Mouse (Mus musculus) heart, adult 2 months (tissue): ENCODE data around the gene Tmem97.

ENCODE experiments used
- EP300 ChIP-seq: fragments of 200-500 bp; IDR thresholded peaks from 2 replicates; pipeline ENCODE4 v1.6.1; 2011; ENCODE audit warnings: low read depth, low read length, control low read depth; ENCODE audit not compliant: insufficient read depth
- POLR2A ChIP-seq: fragments of 200-500 bp; IDR thresholded peaks from 2 replicates; pipeline ENCODE4 v1.6.1; 2011; ENCODE audit warnings: mild to moderate bottlenecking, low read depth, low read length, control low read depth; ENCODE audit not compliant: insufficient read depth

DNA sequence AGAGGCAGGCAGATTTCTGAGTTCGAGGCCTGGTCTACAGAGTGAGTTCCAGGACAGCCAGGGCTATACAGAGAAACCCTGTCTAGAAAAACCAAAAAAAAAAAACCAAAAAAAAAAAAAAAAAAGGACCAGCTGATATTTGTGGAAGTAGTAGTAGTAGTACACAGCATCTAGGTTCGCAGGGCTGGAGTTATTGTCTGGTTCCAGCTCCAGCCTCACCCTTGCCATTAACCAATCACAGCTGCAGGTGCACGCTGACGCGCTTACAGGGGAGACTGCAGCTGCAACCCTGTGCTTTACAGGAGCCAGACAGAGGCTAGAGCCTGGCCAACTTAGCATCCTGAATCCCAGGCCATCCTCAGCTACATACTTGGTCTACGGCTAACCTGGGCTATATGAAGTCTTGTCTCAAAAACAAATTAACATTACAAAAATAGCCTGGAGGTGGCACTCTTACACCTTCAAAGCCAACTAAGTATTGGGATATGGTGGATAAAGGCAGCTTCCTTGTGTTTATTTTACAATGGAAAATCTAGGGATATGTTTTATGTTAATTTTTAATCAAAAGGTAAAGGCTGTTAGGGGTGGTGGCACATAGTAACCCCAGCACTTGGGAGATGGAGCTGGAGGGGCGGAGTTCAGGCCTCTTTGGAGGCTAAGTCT, 6.0 kb downstream of the Tmem97 start:
- TF ChIP-seq POLR2A (no peak), EP300 (no peak)
